Mouse (Mus musculus): Measurements from ENCODE around the gene Mylpf. TPM values are rescaled to one million over a fixed set of nuclear protein-coding genes. Genes with fewer than 3 reads are reported as not detected.
"Not testable (repeated sequence)": the region's sequence is repeated elsewhere in the genome, so short reads cannot be mapped to it uniquely, and the experiment has no call there.

Gene Mylpf
- polyA plus RNA-seq, 1 experiment from 2014 or later = 3.5 TPM

- not testable (repeated sequence) for ATAC-seq; H3K36me3 ChIP-seq (ENCODE audit: control insufficient read depth, insufficient read depth, low read length); H3K27ac ChIP-seq (ENCODE audit: low read depth, low read length); H3K27me3 ChIP-seq (replicated peaks; ENCODE audit: control insufficient read depth, insufficient read depth, low read length); H3K9ac ChIP-seq (ENCODE audit: low read depth, low read length); H3K4me2 ChIP-seq (ENCODE audit: low read length); H3K9me3 ChIP-seq (ENCODE audit: control insufficient read depth, low read length); H3K4me3 ChIP-seq (ENCODE audit: low read length)
- H3K4me1 ChIP-seq (ENCODE audit: control insufficient read depth, insufficient read depth, low read depth, low read length) = peaks cover 18% of the 10 kb centered on the region
- 94% methylated on average over 8 of the region's 8 CpGs for WGBS
Measured at GRCm38 (mm10) chr7:127250511-127250910, 41.8 kb downstream of the Mylpf start.

- Histone ChIP-seq H3K4me1 (ENCODE audit: control insufficient read depth, insufficient read depth, low read depth, low read length) (peaks cover 7% of the 10 kb centered on the region), H3K36me3 (ENCODE audit: control insufficient read depth, insufficient read depth, low read length) (peaks cover 7% of the 10 kb centered on the region; the same call in 1 of the 2 replicates), H3K4me2 (ENCODE audit: low read length) (no peak overlapping the region), H3K4me3 (ENCODE audit: low read length) (no peak overlapping the region), H3K27me3 (replicated peaks; ENCODE audit: control insufficient read depth, insufficient read depth, low read length) (no peaks in the 10 kb centered on the region), H3K9me3 (ENCODE audit: control insufficient read depth, low read length) (no peaks in the 10 kb centered on the region), H3K9ac (ENCODE audit: low read depth, low read length) (no peak overlapping the region), H3K27ac (ENCODE audit: low read depth, low read length) (no peak overlapping the region)
- 93% methylated on average over 2 of the region's 2 CpGs for WGBS
- no peak for ATAC-seq
Measured at GRCm38 (mm10) chr7:127252414-127252813, 43.7 kb downstream of the Mylpf start.

GRCm38 (mm10) chr7:127253341-127253740 lies 44.7 kb downstream of the Mylpf start:
- peak overlapping the region; percentile 97 for H3K4me2 ChIP-seq (ENCODE audit: low read length)
- WGBS = 78% methylated on average over 6 of the region's 6 CpGs
- peak overlapping the region; percentile 95 for H3K27ac ChIP-seq (ENCODE audit: low read depth, low read length)
- H3K27me3 ChIP-seq (replicated peaks; ENCODE audit: control insufficient read depth, insufficient read depth, low read length) = no peaks in the 10 kb centered on the region
- no peak for ATAC-seq
- H3K9ac ChIP-seq (ENCODE audit: low read depth, low read length) = peak overlapping the region; percentile 87
- H3K9me3 ChIP-seq (ENCODE audit: control insufficient read depth, low read length) = no peaks in the 10 kb centered on the region
- H3K4me3 ChIP-seq (ENCODE audit: low read length) = peak overlapping the region; percentile 67
- H3K4me1 ChIP-seq (ENCODE audit: control insufficient read depth, insufficient read depth, low read depth, low read length) = peaks cover 7% of the 10 kb centered on the region
- H3K36me3 ChIP-seq (ENCODE audit: control insufficient read depth, insufficient read depth, low read length) = peaks cover 7% of the 10 kb centered on the region; the same call in 1 of the 2 replicates

GRCm38 (mm10) chr7:127253821-127254769 lies 45.4 kb downstream of the Mylpf start:
- Histone ChIP-seq H3K36me3 (ENCODE audit: control insufficient read depth, insufficient read depth, low read length) (peaks cover 7% of the 10 kb centered on the region; the same call in 1 of the 2 replicates), H3K9me3 (ENCODE audit: control insufficient read depth, low read length) (no peaks in the 10 kb centered on the region), H3K9ac (ENCODE audit: low read depth, low read length) (peak overlapping the region; percentile 87), H3K4me2 (ENCODE audit: low read length) (peak overlapping the region; percentile 97), H3K27me3 (replicated peaks; ENCODE audit: control insufficient read depth, insufficient read depth, low read length) (no peaks in the 10 kb centered on the region), H3K4me1 (ENCODE audit: control insufficient read depth, insufficient read depth, low read depth, low read length) (peaks cover 7% of the 10 kb centered on the region), H3K27ac (ENCODE audit: low read depth, low read length) (peak overlapping the region; percentile 95), H3K4me3 (ENCODE audit: low read length) (peak overlapping the region; percentile 67)
- ATAC-seq = peak; percentile 97
- WGBS = under 1% methylated on average over 136 of the region's 136 CpGs

- Histone ChIP-seq H3K36me3 (ENCODE audit: control insufficient read depth, insufficient read depth, low read length) (peaks cover 2% of the 10 kb centered on the region; the same call in 1 of the 2 replicates), H3K27ac (ENCODE audit: low read depth, low read length) (peak overlapping the region; percentile 95), H3K4me3 (ENCODE audit: low read length) (peak overlapping the region; percentile 67), H3K9ac (ENCODE audit: low read depth, low read length) (peak overlapping the region; percentile 87), H3K4me1 (ENCODE audit: control insufficient read depth, insufficient read depth, low read depth, low read length) (peaks cover 10% of the 10 kb centered on the region), H3K9me3 (ENCODE audit: control insufficient read depth, low read length) (no peaks in the 10 kb centered on the region), H3K27me3 (replicated peaks; ENCODE audit: control insufficient read depth, insufficient read depth, low read length) (no peaks in the 10 kb centered on the region), H3K4me2 (ENCODE audit: low read length) (peak overlapping the region; percentile 97)
- ATAC-seq = no peak
- 25% methylated on average over 4 of the region's 4 CpGs for WGBS
Measured at GRCm38 (mm10) chr7:127255008-127255407, 46.3 kb downstream of the Mylpf start.

GRCm38 (mm10) chr7:127255965-127256364 lies 47.3 kb downstream of the Mylpf start:
- Histone ChIP-seq H3K4me2 (ENCODE audit: low read length) (no peak overlapping the region), H3K9me3 (ENCODE audit: control insufficient read depth, low read length) (no peaks in the 10 kb centered on the region), H3K36me3 (ENCODE audit: control insufficient read depth, insufficient read depth, low read length) (no peaks in the 10 kb centered on the region), H3K27me3 (replicated peaks; ENCODE audit: control insufficient read depth, insufficient read depth, low read length) (no peaks in the 10 kb centered on the region), H3K27ac (ENCODE audit: low read depth, low read length) (no peak overlapping the region), H3K4me1 (ENCODE audit: control insufficient read depth, insufficient read depth, low read depth, low read length) (peaks cover 13% of the 10 kb centered on the region), H3K4me3 (ENCODE audit: low read length) (no peak overlapping the region), H3K9ac (ENCODE audit: low read depth, low read length) (no peak overlapping the region)
- no peak for ATAC-seq
- 90% methylated on average over 2 of the region's 2 CpGs for WGBS

- peaks cover 16% of the 10 kb centered on the region for H3K4me1 ChIP-seq (ENCODE audit: control insufficient read depth, insufficient read depth, low read depth, low read length)
- H3K4me2 ChIP-seq (ENCODE audit: low read length) = no peak overlapping the region
- H3K36me3 ChIP-seq (ENCODE audit: control insufficient read depth, insufficient read depth, low read length) = no peaks in the 10 kb centered on the region
- H3K9me3 ChIP-seq (ENCODE audit: control insufficient read depth, low read length) = no peaks in the 10 kb centered on the region
- H3K27ac ChIP-seq (ENCODE audit: low read depth, low read length) = no peak overlapping the region
- H3K4me3 ChIP-seq (ENCODE audit: low read length) = no peak overlapping the region
- no peaks in the 10 kb centered on the region for H3K27me3 ChIP-seq (replicated peaks; ENCODE audit: control insufficient read depth, insufficient read depth, low read length)
- ATAC-seq = no peak
- 95% methylated on average over 5 of the region's 5 CpGs for WGBS
- H3K9ac ChIP-seq (ENCODE audit: low read depth, low read length) = no peak overlapping the region
Measured at GRCm38 (mm10) chr7:127256518-127256917, 47.8 kb downstream of the Mylpf start.

GRCm38 (mm10) chr7:127259186-127259905 lies 50.7 kb downstream of the Mylpf start:
- no peak overlapping the region for H3K27ac ChIP-seq (ENCODE audit: low read depth, low read length)
- H3K9me3 ChIP-seq (ENCODE audit: control insufficient read depth, low read length) = no peaks in the 10 kb centered on the region
- 75% methylated on average over 8 of the region's 8 CpGs for WGBS
- H3K4me1 ChIP-seq (ENCODE audit: control insufficient read depth, insufficient read depth, low read depth, low read length) = peaks cover 16% of the 10 kb centered on the region
- H3K27me3 ChIP-seq (replicated peaks; ENCODE audit: control insufficient read depth, insufficient read depth, low read length) = no peaks in the 10 kb centered on the region
- no peaks in the 10 kb centered on the region for H3K36me3 ChIP-seq (ENCODE audit: control insufficient read depth, insufficient read depth, low read length)
- H3K9ac ChIP-seq (ENCODE audit: low read depth, low read length) = no peak overlapping the region
- H3K4me2 ChIP-seq (ENCODE audit: low read length) = peak overlapping the region; percentile 91
- H3K4me3 ChIP-seq (ENCODE audit: low read length) = peak overlapping the region; percentile 80
- no peak for ATAC-seq
